Mouse (Mus musculus): Measurements from ENCODE around the gene Cmtm4. TPM values are rescaled to one million over a fixed set of nuclear protein-coding genes. Genes with fewer than 3 reads are reported as not detected.

The Cmtm4 gene
- polyA plus RNA-seq (2016; fragmentation: Nextera tagmentation; extraction: Ambion mirVana), result 2.2 and 2.4 TPM in 2 replicates

DNA sequence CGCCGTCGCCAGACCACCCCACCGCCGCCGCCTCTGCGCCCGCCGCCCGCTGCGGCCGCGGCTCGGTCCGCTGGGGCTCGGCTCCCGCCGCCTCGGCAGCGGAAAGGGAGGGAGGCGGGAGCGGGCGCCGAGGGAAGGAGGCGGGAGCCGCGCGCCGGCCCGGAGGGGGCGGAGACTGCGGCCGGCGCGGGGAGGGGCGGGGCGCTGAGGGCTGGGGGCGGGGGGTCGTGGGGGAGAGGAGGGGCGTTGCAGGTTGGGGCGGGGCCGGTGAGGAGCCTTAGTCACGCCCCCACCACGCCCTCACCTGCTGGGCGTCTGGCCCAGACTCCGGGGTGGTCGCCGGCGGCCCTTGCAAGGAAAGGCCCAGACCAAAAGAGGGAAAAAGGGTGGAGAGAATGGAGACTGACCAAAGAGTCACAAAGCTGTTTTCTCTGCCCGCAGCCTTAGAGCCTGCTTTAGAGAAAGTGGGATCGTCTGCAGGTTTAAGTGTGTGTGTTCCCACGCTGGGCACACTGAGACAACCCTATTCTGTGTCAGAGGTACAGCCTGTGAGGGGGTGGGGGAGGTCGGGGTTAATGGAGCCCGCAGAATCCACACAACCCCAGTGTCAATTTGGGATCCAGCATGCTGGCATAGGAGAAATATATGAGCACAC is at the start of gene Cmtm4:
TSS of gene Cmtm4 (minus strand) at position 105 of the 655 bp plus-strand sequence.
- Histone ChIP-seq H3K4me1 (peaks cover 26% of the 10 kb centered on the region), H3K4me3 (peak within 1 kb of the TSS; percentile 85), H3K9me3 (no peaks in the 10 kb centered on the region), H3K36me3 (replicated peaks) (peaks cover 7% of the 10 kb centered on the region; the same call in 1 of the 2 replicates), H3K27ac (replicated peaks) (peak within 1 kb of the TSS; percentile 88), H3K27me3 (replicated peaks; ENCODE audit: low read depth, poor library complexity, severe bottlenecking) (no peaks in the 10 kb centered on the region)
- WGBS, result 3% methylated on average over 49 of the region's 54 CpGs
- peak; percentile 89 for DNase-seq (ENCODE audit: low spot score)

DNA sequence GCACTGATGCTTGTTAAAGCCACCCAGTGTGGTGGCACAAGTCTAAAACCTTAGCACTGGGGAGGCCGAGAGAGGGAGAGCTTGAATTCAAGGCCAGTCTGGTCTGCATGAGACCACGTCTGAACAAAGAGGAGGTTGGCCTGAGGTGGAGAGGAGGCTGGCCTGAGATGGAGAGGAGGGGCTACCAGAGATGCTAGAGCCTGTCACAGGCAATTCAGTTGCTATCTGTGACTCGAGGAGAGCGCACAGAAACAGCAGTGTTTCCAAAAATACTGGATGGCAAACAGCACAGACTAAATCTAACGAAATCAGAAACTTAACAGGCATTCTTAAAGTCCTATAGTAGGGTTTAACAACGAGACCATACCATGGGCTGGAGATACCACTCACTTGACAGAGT is 49.6 kb upstream of the Cmtm4 start:
- Histone ChIP-seq H3K4me3 (no peak overlapping the region), H3K4me1 (peaks cover 12% of the 10 kb centered on the region), H3K27me3 (replicated peaks; ENCODE audit: low read depth, poor library complexity, severe bottlenecking) (no peaks in the 10 kb centered on the region), H3K9me3 (no peaks in the 10 kb centered on the region), H3K27ac (replicated peaks) (no peak overlapping the region), H3K36me3 (replicated peaks) (peaks cover 10% of the 10 kb centered on the region)
- DNase-seq (ENCODE audit: low spot score), result no peak
- WGBS, result 60% methylated on average over 6 of the region's 6 CpGs

DNA sequence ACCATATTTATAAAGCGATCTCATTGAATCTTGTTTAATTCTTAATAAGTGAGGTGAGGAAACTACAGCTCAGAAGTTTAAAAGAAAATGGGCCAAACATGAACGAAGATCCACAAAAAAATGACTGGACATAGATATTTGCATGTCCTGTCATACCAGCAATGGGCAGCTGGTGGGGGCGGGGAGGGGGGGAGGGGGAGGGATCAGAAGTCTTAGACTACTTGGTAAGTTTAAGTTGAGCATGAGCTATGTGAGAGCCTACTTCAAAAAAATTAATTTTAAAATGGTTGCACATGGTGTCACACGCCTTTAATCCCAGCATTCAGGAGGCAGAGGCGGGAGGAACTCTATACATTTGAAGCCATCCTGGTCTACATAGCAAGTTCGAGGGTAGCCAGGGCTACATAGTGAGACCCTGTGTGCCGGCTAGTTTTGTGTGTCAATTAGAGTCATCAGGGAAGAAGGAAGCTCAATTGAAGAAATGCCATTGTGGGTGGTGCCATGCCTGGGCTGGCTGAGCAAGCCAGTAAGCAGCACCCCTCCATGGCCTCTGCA is 47.6 kb upstream of the Cmtm4 start:
- Histone ChIP-seq H3K9me3 (no peaks in the 10 kb centered on the region), H3K4me1 (peaks cover 12% of the 10 kb centered on the region), H3K27ac (replicated peaks) (peak overlapping the region; percentile 100), H3K4me3 (peak overlapping the region; percentile 96), H3K27me3 (replicated peaks; ENCODE audit: low read depth, poor library complexity, severe bottlenecking) (no peaks in the 10 kb centered on the region), H3K36me3 (replicated peaks) (peaks cover 30% of the 10 kb centered on the region)
- DNase-seq (ENCODE audit: low spot score), result no peak
- 57% methylated on average over 7 of the region's 7 CpGs for WGBS

GRCm38 (mm10) chr8:104442299-104443124 is 46.9 kb upstream of the Cmtm4 start, which contains the start of gene Dync1li2:
TSS of gene Dync1li2 (minus strand) at chr8:104443047.
- WGBS, result under 1% methylated on average over 75 of the region's 75 CpGs
- peak within 1 kb of the TSS; percentile 96 for H3K4me3 ChIP-seq
- H3K27ac ChIP-seq (replicated peaks), result peak within 1 kb of the TSS; percentile 100
- H3K4me1 ChIP-seq, result peaks cover 12% of the 10 kb centered on the region
- peaks cover 37% of the 10 kb centered on the region for H3K36me3 ChIP-seq (replicated peaks)
- DNase-seq (ENCODE audit: low spot score), result peak; percentile 94
- no peaks in the 10 kb centered on the region for H3K9me3 ChIP-seq
- no peaks in the 10 kb centered on the region for H3K27me3 ChIP-seq (replicated peaks; ENCODE audit: low read depth, poor library complexity, severe bottlenecking)

DNA sequence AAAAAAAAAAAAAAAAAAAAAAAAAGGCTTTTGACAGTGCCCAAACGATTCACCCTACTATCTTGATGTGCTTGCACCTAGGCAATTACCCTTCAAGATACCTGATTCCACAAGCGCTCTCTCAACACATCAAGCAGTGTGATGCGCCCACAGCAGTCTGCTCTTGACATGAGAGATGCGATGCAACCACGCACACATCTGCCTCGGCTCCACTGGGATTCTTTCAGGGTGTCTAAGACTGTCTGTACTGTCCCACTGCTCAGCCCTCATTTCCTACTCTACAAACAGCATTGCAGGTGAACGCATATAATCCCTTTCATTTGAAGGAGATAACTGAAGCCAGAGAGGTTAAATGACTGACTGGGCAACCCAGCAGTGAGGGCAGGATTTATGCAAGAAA is 46.0 kb upstream of the Cmtm4 start:
- H3K27ac ChIP-seq (replicated peaks), result peak overlapping the region; percentile 100
- 73% methylated on average over 7 of the region's 7 CpGs for WGBS
- no peak for DNase-seq (ENCODE audit: low spot score)

GRCm38 (mm10) chr8:104439461-104439860 is 43.9 kb upstream of the Cmtm4 start:
- WGBS, result 96% methylated on average over 8 of the region's 8 CpGs
- H3K27me3 ChIP-seq (replicated peaks; ENCODE audit: low read depth, poor library complexity, severe bottlenecking), result no peaks in the 10 kb centered on the region
- H3K27ac ChIP-seq (replicated peaks), result no peak overlapping the region
- peaks cover 12% of the 10 kb centered on the region for H3K4me1 ChIP-seq
- H3K4me3 ChIP-seq, result no peak overlapping the region
- peaks cover 67% of the 10 kb centered on the region for H3K36me3 ChIP-seq (replicated peaks)
- DNase-seq (ENCODE audit: low spot score), result no peak
- no peaks in the 10 kb centered on the region for H3K9me3 ChIP-seq

More for the DNA sequence above, 46.0 kb upstream of the Cmtm4 start:
- Histone ChIP-seq H3K27me3 (replicated peaks; ENCODE audit: low read depth, poor library complexity, severe bottlenecking) (no peaks in the 10 kb centered on the region), H3K9me3 (no peaks in the 10 kb centered on the region), H3K4me3 (peak overlapping the region; percentile 96), H3K4me1 (peaks cover 12% of the 10 kb centered on the region), H3K36me3 (replicated peaks) (peaks cover 46% of the 10 kb centered on the region)

- Histone ChIP-seq H3K27me3 (replicated peaks; ENCODE audit: low read depth, poor library complexity, severe bottlenecking) (no peaks in the 10 kb centered on the region), H3K36me3 (replicated peaks) (peaks cover 86% of the 10 kb centered on the region), H3K9me3 (no peaks in the 10 kb centered on the region), H3K27ac (replicated peaks) (no peak overlapping the region), H3K4me3 (no peak overlapping the region), H3K4me1 (peaks cover 12% of the 10 kb centered on the region)
- no peak for DNase-seq (ENCODE audit: low spot score)
- 91% methylated on average over 13 of the region's 13 CpGs for WGBS
These were observed 42.0 kb upstream of the Cmtm4 start for GRCm38 (mm10) chr8:104437494-104438135.

- DNase-seq (ENCODE audit: low spot score), result no peak
- Histone ChIP-seq H3K27ac (replicated peaks) (no peak overlapping the region), H3K4me3 (no peak overlapping the region), H3K4me1 (peaks cover 9% of the 10 kb centered on the region), H3K9me3 (no peaks in the 10 kb centered on the region), H3K36me3 (replicated peaks) (peaks cover 96% of the 10 kb centered on the region), H3K27me3 (replicated peaks; ENCODE audit: low read depth, poor library complexity, severe bottlenecking) (no peaks in the 10 kb centered on the region)
- WGBS, result 92% methylated on average over 4 of the region's 4 CpGs
These were observed 41.0 kb upstream of the Cmtm4 start for GRCm38 (mm10) chr8:104436591-104436990.

- no peak for DNase-seq (ENCODE audit: low spot score)
- Histone ChIP-seq H3K4me3 (no peak overlapping the region), H3K27ac (replicated peaks) (no peak overlapping the region), H3K4me1 (peaks cover 3% of the 10 kb centered on the region), H3K36me3 (replicated peaks) (peaks cover 100% of the 10 kb centered on the region), H3K9me3 (no peaks in the 10 kb centered on the region), H3K27me3 (replicated peaks; ENCODE audit: low read depth, poor library complexity, severe bottlenecking) (no peaks in the 10 kb centered on the region)
- 95% methylated on average over 12 of the region's 12 CpGs for WGBS
These were observed 40.4 kb upstream of the Cmtm4 start for GRCm38 (mm10) chr8:104436038-104436437.

DNA sequence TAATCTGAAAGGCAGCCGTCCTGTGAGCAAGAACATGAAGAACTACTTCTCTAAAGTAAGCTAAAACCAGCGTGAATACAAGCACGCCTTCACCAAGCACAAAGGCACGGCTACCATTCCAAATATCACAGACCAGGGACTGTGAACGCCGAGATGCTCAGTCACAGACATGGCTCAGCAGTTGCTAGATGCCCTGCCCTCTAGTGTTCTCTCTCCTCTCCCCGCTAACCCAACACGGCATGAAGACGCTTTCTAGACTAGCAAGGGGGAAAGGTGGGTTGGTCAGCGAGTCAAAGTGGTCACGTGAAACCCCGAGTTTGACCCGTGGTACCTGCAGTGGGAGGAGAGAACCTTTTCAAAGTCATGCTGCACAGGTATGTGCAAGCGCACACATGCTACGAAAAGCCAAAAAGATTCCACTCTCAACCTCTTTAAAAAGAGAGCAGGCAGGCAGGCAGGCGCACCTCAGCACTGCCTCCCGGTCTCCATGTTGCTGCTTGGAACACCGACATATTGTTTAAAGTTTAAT is 39.3 kb upstream of the Cmtm4 start:
- H3K36me3 ChIP-seq (replicated peaks), result peaks cover 100% of the 10 kb centered on the region
- WGBS, result 93% methylated on average over 18 of the region's 18 CpGs

DNA sequence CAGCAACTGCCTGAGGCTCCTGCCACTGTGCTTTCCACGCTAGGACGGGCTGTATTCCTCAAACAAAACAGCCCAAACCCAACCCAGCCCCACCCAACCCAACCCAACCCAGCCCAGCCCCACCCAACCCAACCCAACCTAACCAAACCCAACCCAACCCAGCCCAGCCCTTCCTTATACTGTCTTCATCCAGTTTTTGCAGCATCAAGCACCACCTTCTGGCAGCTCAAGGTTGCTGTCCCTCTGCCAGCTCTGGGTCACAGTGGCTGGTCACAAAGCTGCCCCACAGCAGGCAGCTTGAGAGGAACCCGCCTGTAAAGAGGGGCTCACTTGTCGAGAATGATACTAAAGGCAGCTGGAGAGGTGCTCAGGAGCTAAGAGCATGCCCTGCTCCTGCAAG is 38.7 kb upstream of the Cmtm4 start:
- Histone ChIP-seq H3K4me3 (no peak overlapping the region), H3K27me3 (replicated peaks; ENCODE audit: low read depth, poor library complexity, severe bottlenecking) (no peaks in the 10 kb centered on the region), H3K9me3 (no peaks in the 10 kb centered on the region), H3K27ac (replicated peaks) (no peak overlapping the region), H3K4me1 (no peaks in the 10 kb centered on the region), H3K36me3 (replicated peaks) (peaks cover 100% of the 10 kb centered on the region)
- 85% methylated on average over 4 of the region's 4 CpGs for WGBS
- no peak for DNase-seq (ENCODE audit: low spot score)

More for the DNA sequence above, 39.3 kb upstream of the Cmtm4 start:
- no peaks in the 10 kb centered on the region for H3K27me3 ChIP-seq (replicated peaks; ENCODE audit: low read depth, poor library complexity, severe bottlenecking)
- H3K27ac ChIP-seq (replicated peaks), result no peak overlapping the region
- H3K4me1 ChIP-seq, result no peaks in the 10 kb centered on the region
- DNase-seq (ENCODE audit: low spot score), result no peak
- no peak overlapping the region for H3K4me3 ChIP-seq
- no peaks in the 10 kb centered on the region for H3K9me3 ChIP-seq

DNA sequence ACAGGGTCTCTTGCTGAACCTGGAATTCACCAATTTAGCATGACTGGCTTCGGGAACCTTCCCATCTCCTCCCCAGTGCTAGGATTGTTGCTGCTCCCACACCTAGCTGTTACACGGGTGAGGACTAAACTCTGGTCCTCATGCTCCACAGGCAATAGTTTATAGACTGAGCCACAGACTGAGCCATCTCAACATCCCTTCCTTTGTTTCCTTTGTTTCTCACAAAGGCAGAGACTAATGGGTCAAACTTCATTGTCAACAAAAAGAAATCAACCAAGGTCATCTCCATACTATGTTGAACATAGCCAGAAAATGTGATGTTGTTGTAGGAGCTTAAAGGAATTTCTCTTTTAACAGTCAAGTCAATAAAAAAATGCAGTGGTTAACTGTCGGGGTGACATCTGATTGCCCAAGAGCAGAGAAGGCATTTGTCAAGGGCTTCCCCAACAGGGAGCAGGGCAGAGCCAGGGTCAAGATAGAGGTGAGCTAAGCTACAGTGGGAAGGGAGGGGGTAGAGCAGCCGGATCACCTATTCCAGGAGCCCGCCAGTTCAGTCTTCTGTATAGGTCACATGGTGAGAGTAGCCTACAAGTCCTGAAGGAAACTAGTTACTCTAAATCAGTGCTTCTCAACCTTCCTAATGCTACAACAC is 37.7 kb upstream of the Cmtm4 start:
- Histone ChIP-seq H3K4me1 (no peaks in the 10 kb centered on the region), H3K9me3 (no peaks in the 10 kb centered on the region), H3K27ac (replicated peaks) (no peak overlapping the region), H3K27me3 (replicated peaks; ENCODE audit: low read depth, poor library complexity, severe bottlenecking) (no peaks in the 10 kb centered on the region), H3K36me3 (replicated peaks) (peaks cover 100% of the 10 kb centered on the region), H3K4me3 (no peak overlapping the region)
- no peak for DNase-seq (ENCODE audit: low spot score)
- 95% methylated on average over 5 of the region's 5 CpGs for WGBS

All from embryonic facial prominence, embryonic 10.5 days (tissue).